8 mouse cellular contexts compared by ENCODE assay signal in the genomic region with DNA sequence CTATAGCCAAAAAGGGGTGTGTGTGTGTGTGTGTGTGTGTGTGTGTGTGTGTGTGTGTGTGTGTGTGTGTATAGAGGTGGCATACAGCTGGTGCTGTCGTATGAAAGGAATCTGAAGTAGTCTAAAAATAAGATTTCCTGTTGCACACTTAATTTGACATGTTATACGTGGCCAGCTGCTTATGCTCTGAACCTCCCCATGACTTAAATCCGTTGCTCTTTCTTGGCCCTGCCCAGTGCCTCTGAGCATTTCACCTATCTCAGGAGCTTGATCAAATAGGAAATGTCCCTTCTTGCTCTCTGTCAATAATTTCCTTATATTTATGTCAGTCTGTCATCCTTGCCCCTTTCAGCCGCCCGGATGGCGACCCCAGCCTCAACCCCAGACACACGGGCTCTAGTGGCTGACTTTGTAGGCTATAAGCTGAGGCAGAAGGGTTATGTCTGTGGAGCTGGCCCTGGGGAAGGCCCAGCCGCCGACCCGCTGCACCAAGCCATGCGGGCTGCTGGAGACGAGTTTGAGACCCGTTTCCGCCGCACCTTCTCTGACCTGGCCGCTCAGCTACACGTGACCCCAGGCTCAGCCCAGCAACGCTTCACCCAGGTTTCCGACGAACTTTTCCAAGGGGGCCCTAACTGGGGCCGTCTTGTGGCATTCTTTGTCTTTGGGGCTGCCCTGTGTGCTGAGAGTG. TPM values are rescaled to one million over a fixed set of nuclear protein-coding genes. Genes with fewer than 3 reads are reported as not detected.
A peak's percentile ranks its signal among the peaks of the same experiment; 100 is the strongest.
DNase-seq lines count a peak whose midpoint lies in the region; ATAC-seq and TF ChIP-seq lines count a peak whose summit lies in the region.

No protein-coding gene starts in this region.

- WGBS in heart, embryonic 12.5 days, result 28% methylated on average over 21 of the region's 21 CpGs
- 40% methylated on average over 21 of the region's 21 CpGs for WGBS in hindbrain, embryonic 10.5 days
- WGBS in midbrain, embryonic 11.5 days, result 40% methylated on average over 21 of the region's 21 CpGs

- intact Hi-C loops in heart, postnatal 25 days (cut with DNase I), result no loop called here
- intact Hi-C loops in left cerebral cortex, postnatal 10 days (cut with DNase I), result no loop called here

- peak overlapping the region; percentile 96 for H3K27ac ChIP-seq in heart, embryonic 12.5 days (ENCODE audit: poor library complexity, severe bottlenecking)
- no peak overlapping the region for H3K27ac ChIP-seq in ES-E14 (ENCODE audit: insufficient read depth, low read depth, low read length, poor library complexity, severe bottlenecking)
- peak overlapping the region; percentile 93 for H3K27ac ChIP-seq in hindbrain, embryonic 10.5 days
- no peak overlapping the region for H3K27ac ChIP-seq in midbrain, embryonic 11.5 days (ENCODE audit: low read depth, low read length)

- H3K4me1 ChIP-seq in heart, embryonic 12.5 days (replicated peaks), result peaks cover 33% of the 10 kb centered on the region
- peaks cover 4 to 12% of the 10 kb centered on the region in 2 experiments; a peak in 1 of 4 replicates for H3K4me1 ChIP-seq in ES-E14 (ENCODE audit: control insufficient read depth in 2 of 2, insufficient read depth in 2 of 2, low read length in 2 of 2, poor library complexity in 1 of 2)
- peaks cover 37% of the 10 kb centered on the region for H3K4me1 ChIP-seq in hindbrain, embryonic 10.5 days (replicated peaks)
- H3K4me1 ChIP-seq in midbrain, embryonic 11.5 days (ENCODE audit: control insufficient read depth, insufficient read depth, low read length), result peaks cover 14% of the 10 kb centered on the region

- peak; percentile 3; the same call in 1 of the 2 replicates for ATAC-seq in heart, embryonic 12.5 days (ENCODE audit: insufficient number of reproducible peaks, low FRiP score)
- ATAC-seq in midbrain, embryonic 11.5 days (ENCODE audit: low FRiP score), result no peak

- H3K9me3 ChIP-seq in heart, embryonic 12.5 days (replicated peaks), result no peaks in the 10 kb centered on the region
- H3K9me3 ChIP-seq in ES-E14 (ENCODE audit: control insufficient read depth, insufficient read depth, low read depth, low read length), result no peaks in the 10 kb centered on the region
- H3K9me3 ChIP-seq in hindbrain, embryonic 10.5 days, result no peaks in the 10 kb centered on the region
- H3K9me3 ChIP-seq in midbrain, embryonic 11.5 days (ENCODE audit: control insufficient read depth, low read length), result no peaks in the 10 kb centered on the region

- peaks cover 26% of the 10 kb centered on the region; the same call in 1 of the 2 replicates for H3K36me3 ChIP-seq in heart, embryonic 12.5 days
- no peaks in the 10 kb centered on the region for H3K36me3 ChIP-seq in ES-E14 (ENCODE audit: control insufficient read depth, insufficient read depth, low read length, poor library complexity, severe bottlenecking)
- H3K36me3 ChIP-seq in hindbrain, embryonic 10.5 days, result peaks cover 25% of the 10 kb centered on the region
- no peaks in the 10 kb centered on the region for H3K36me3 ChIP-seq in midbrain, embryonic 11.5 days (ENCODE audit: control insufficient read depth, insufficient read depth, low read length)

- H3K4me3 ChIP-seq in heart, embryonic 12.5 days, result peak overlapping the region; percentile 73
- H3K4me3 ChIP-seq in ES-E14 (ENCODE audit: insufficient read depth in 1 of 2, low read depth in 1 of 2, low read length in 2 of 2, poor library complexity in 1 of 2, severe bottlenecking in 1 of 2), result peak overlapping the region; percentile 78 to 83
- peak overlapping the region; percentile 76 for H3K4me3 ChIP-seq in hindbrain, embryonic 10.5 days
- peak overlapping the region; percentile 47 for H3K4me3 ChIP-seq in midbrain, embryonic 11.5 days (ENCODE audit: low read depth, low read length)

- peak overlapping the region; percentile 88 for H3K9ac ChIP-seq in heart, embryonic 12.5 days
- peak overlapping the region; percentile 84 for H3K9ac ChIP-seq in ES-E14 (ENCODE audit: insufficient read depth, low read depth, low read length, poor library complexity, severe bottlenecking)
- peak overlapping the region; percentile 75 for H3K9ac ChIP-seq in midbrain, embryonic 11.5 days (ENCODE audit: low read length)

- no peak for DNase-seq in heart, postnatal 25 days (ENCODE audit: low spot score)
- DNase-seq in ES-E14 (ENCODE audit: low read depth, low spot score), result no peak
- no peak for DNase-seq in hindbrain, embryonic 10.5 days (ENCODE audit: low spot score)
- peak; percentile 73 for DNase-seq in midbrain, embryonic 11.5 days (ENCODE audit: low spot score, missing footprints)
- no peak for DNase-seq in embryo, embryonic 10.5 days (ENCODE audit: low spot score)
- no peak for DNase-seq in left cerebral cortex, adult 11 months (ENCODE audit: low spot score)
- no peak for DNase-seq in left cerebral cortex, postnatal 10 days (ENCODE audit: extremely low spot score in 1 of 2, low spot score in 2 of 2)

- in situ Hi-C loops in ES-E14 (cut with MboI; ENCODE audit: low sequenced_read_pairs in 2 of 2, unreplicated experiment in 2 of 2), result no loop called here

- peak overlapping the region; percentile 80 for H3K4me2 ChIP-seq in heart, embryonic 12.5 days
- H3K4me2 ChIP-seq in midbrain, embryonic 11.5 days, result peak overlapping the region; percentile 69

- no peaks in the 10 kb centered on the region for H3K27me3 ChIP-seq in heart, embryonic 12.5 days (replicated peaks)
- no peaks in the 10 kb centered on the region; the same call in 1 of the 2 replicates for H3K27me3 ChIP-seq in hindbrain, embryonic 10.5 days (ENCODE audit: insufficient read depth, poor library complexity, severe bottlenecking)
- no peaks in the 10 kb centered on the region for H3K27me3 ChIP-seq in midbrain, embryonic 11.5 days (ENCODE audit: control insufficient read depth, insufficient read depth, low read length)

TF ChIP-seq in ES-E14, 5 proteins besides CTCF, POLR2A, EP300 and RAD21:
- no peak for TF ChIP-seq CHD2 (IDR thresholded peaks at IDR 0.05; ENCODE audit: low read depth, low read length)
- no peak for TF ChIP-seq ZC3H11A (IDR thresholded peaks at IDR 0.05; ENCODE audit: borderline replicate concordance, low read depth, low read length)
- TF ChIP-seq ZNF384 (IDR thresholded peaks at IDR 0.05; ENCODE audit: low read depth, low read length), result no peak

RNA-seq across cellular contexts. Expression of a gene that starts 0.9 kb away (rescaled TPM):
- polyA plus RNA-seq in heart, embryonic 12.5 days (2016; fragmentation: Nextera tagmentation; extraction: Ambion mirVana), result not detected in 2 replicates
- total RNA-seq in heart, postnatal 25 days (2021), result 1 to 10 TPM; 4.5 to 6.8 TPM
- 0.71 and 0.79 TPM in 2 replicates for total RNA-seq in ES-E14 (2012; rRNA removed)
- 0.29 TPM in 1 of 2 replicates, not detected in the other for polyA plus RNA-seq in hindbrain, embryonic 10.5 days (2016; fragmentation: Nextera tagmentation; extraction: Ambion mirVana)
- not detected in 2 replicates for polyA plus RNA-seq in midbrain, embryonic 11.5 days (2014; fragmentation: Nextera tagmentation; extraction: Ambion mirVana)
- 1 to 10 TPM in 1 of 2 experiments, not detected in 1; 1.9 TPM for total RNA-seq in left cerebral cortex, postnatal 10 days (2021)

RNA-seq across cellular contexts. Expression of a gene that starts 1.0 kb away (rescaled TPM):
- polyA plus RNA-seq in heart, embryonic 12.5 days (2016; fragmentation: Nextera tagmentation; extraction: Ambion mirVana), result 2.3 and 2.4 TPM in 2 replicates
- total RNA-seq in heart, postnatal 25 days (2021), result 10 to 100 TPM; 39.7 to 40.3 TPM
- total RNA-seq in ES-E14 (2012; rRNA removed), result 7.7 and 9.4 TPM in 2 replicates
- polyA plus RNA-seq in hindbrain, embryonic 10.5 days (2016; fragmentation: Nextera tagmentation; extraction: Ambion mirVana), result 2.2 and 3.0 TPM in 2 replicates
- 2.4 and 3.3 TPM in 2 replicates for polyA plus RNA-seq in midbrain, embryonic 11.5 days (2014; fragmentation: Nextera tagmentation; extraction: Ambion mirVana)
- total RNA-seq in left cerebral cortex, postnatal 10 days (2021), result 10 to 100 TPM; 83.0 to 84.4 TPM

RNA-seq across cellular contexts. Expression of a gene that starts 6.8 kb away (rescaled TPM):
- polyA plus RNA-seq in heart, embryonic 12.5 days (2016; fragmentation: Nextera tagmentation; extraction: Ambion mirVana), result 0.62 and 0.79 TPM in 2 replicates
- total RNA-seq in heart, postnatal 25 days (2021), result 1 to 10 TPM; 3.0 to 3.6 TPM
- 0.62 and 0.74 TPM in 2 replicates for total RNA-seq in ES-E14 (2012; rRNA removed)
- polyA plus RNA-seq in hindbrain, embryonic 10.5 days (2016; fragmentation: Nextera tagmentation; extraction: Ambion mirVana), result 0.38 and 0.44 TPM in 2 replicates
- 0.23 and 0.68 TPM in 2 replicates for polyA plus RNA-seq in midbrain, embryonic 11.5 days (2014; fragmentation: Nextera tagmentation; extraction: Ambion mirVana)
- 10 to 100 TPM; 26.9 to 28.4 TPM for total RNA-seq in left cerebral cortex, postnatal 10 days (2021)

RNA-seq across cellular contexts. Expression of a gene that starts 8.1 kb away (rescaled TPM):
- polyA plus RNA-seq in heart, embryonic 12.5 days (2016; fragmentation: Nextera tagmentation; extraction: Ambion mirVana), result 96.3 and 101 TPM in 2 replicates
- total RNA-seq in heart, postnatal 25 days (2021), result 10 to 100 TPM; 50.7 to 55.6 TPM
- 76.8 and 117 TPM in 2 replicates for total RNA-seq in ES-E14 (2012; rRNA removed)
- 160 TPM in 2 replicates for polyA plus RNA-seq in hindbrain, embryonic 10.5 days (2016; fragmentation: Nextera tagmentation; extraction: Ambion mirVana)
- 166 and 173 TPM in 2 replicates for polyA plus RNA-seq in midbrain, embryonic 11.5 days (2014; fragmentation: Nextera tagmentation; extraction: Ambion mirVana)
- total RNA-seq in left cerebral cortex, postnatal 10 days (2021), result 100 to 1,000 TPM; 272 to 278 TPM

RNA-seq across cellular contexts. Expression of a gene that starts 13.4 kb away (rescaled TPM):
- 7.4 and 10.4 TPM in 2 replicates for polyA plus RNA-seq in heart, embryonic 12.5 days (2016; fragmentation: Nextera tagmentation; extraction: Ambion mirVana)
- 1 to 10 TPM; 4.7 to 7.3 TPM for total RNA-seq in heart, postnatal 25 days (2021)
- 2.5 and 3.9 TPM in 2 replicates for total RNA-seq in ES-E14 (2012; rRNA removed)
- 19.7 and 22.7 TPM in 2 replicates for polyA plus RNA-seq in hindbrain, embryonic 10.5 days (2016; fragmentation: Nextera tagmentation; extraction: Ambion mirVana)
- polyA plus RNA-seq in midbrain, embryonic 11.5 days (2014; fragmentation: Nextera tagmentation; extraction: Ambion mirVana), result 13.2 and 19.9 TPM in 2 replicates
- 10 to 100 TPM; 16.7 to 18.5 TPM for total RNA-seq in left cerebral cortex, postnatal 10 days (2021)

Comparison
In these comparisons a context has a peak if more than half of its experiments do, and no peak if none do; other contexts are left out.
1. H3K27ac ChIP-seq: peak in heart, embryonic 12.5 days (single experiment) and hindbrain, embryonic 10.5 days (single experiment); none in ES-E14 (single experiment) and midbrain, embryonic 11.5 days (single experiment).
2. RNA of a gene that starts 6.8 kb away (total RNA-seq): 26.9 to 28.4 TPM in left cerebral cortex, postnatal 10 days; 3.0 to 3.6 TPM in heart, postnatal 25 days and 0.62 to 0.74 TPM in ES-E14; every median in the first group is over 4 times any median in the second.
3. Peak in every context shown above with its lines, with median percentiles within 50 percentile points of each other: H3K4me3 ChIP-seq and H3K9ac ChIP-seq.